Mouse (Mus musculus) heart, embryonic 11.5 days (tissue): ENCODE results near the gene Efemp2. TPM values are rescaled to one million over a fixed set of nuclear protein-coding genes. Genes with fewer than 3 reads are reported as not detected.

ENCODE experiments used
- ATAC-seq: fragments of 200-750 bp; cut with Nextera tagmentation; replicated peaks from 2 replicates; pipeline ENCODE4 v1.8.0; 2017; ENCODE audit warnings: moderate library complexity; ENCODE audit not compliant: insufficient number of reproducible peaks, low FRiP score, low TSS enrichment
- H3K27ac ChIP-seq: fragments of 300-500 bp; sonication (generic); 2 replicates; pipeline ENCODE4 v1.5.1; 2014; ENCODE audit warnings: mild to moderate bottlenecking, low read depth, low read length
- H3K27me3 ChIP-seq: fragments of 300-500 bp; sonication (generic); 2 replicates; pipeline ENCODE4 v1.6.1; 2014; ENCODE audit warnings: mild to moderate bottlenecking, low read length, mixed read lengths; ENCODE audit not compliant: control insufficient read depth, insufficient read depth
- H3K36me3 ChIP-seq: fragments of 300-500 bp; sonication (generic); 2 replicates; pipeline ENCODE4 v1.6.1; 2014; ENCODE audit warnings: mild to moderate bottlenecking, low read length, moderate library complexity, mixed read lengths; ENCODE audit not compliant: control insufficient read depth, insufficient read depth
- H3K4me1 ChIP-seq: fragments of 300-500 bp; sonication (generic); 2 replicates; pipeline ENCODE4 v1.6.1; 2014; ENCODE audit warnings: low read length; ENCODE audit not compliant: control insufficient read depth, insufficient read depth
- H3K4me2 ChIP-seq: fragments of 300-500 bp; sonication (generic); 2 replicates; pipeline ENCODE4 v1.6.1; 2014; ENCODE audit warnings: mild to moderate bottlenecking, moderate library complexity
- H3K4me3 ChIP-seq: fragments of 300-500 bp; sonication (generic); 2 replicates; pipeline ENCODE4 v1.5.1; 2014; ENCODE audit warnings: low read depth, low read length
- H3K9ac ChIP-seq: fragments of 300-500 bp; sonication (generic); 2 replicates; pipeline ENCODE4 v1.6.1; 2014; ENCODE audit warnings: mild to moderate bottlenecking, low read depth, low read length, moderate library complexity
- H3K9me3 ChIP-seq: fragments of 300-500 bp; sonication (generic); replicated peaks from 2 replicates; pipeline ENCODE4 v1.6.1; 2016; ENCODE audit warnings: low read length; ENCODE audit not compliant: control insufficient read depth
- WGBS: fragments of 180-500 bp; shearing (Covaris S2); extraction: QIAGEN DNeasy Blood & Tissue Kit; methylation state at CpG from one replicate; pipeline ENCODE4 v1.1.7; 2014; ENCODE audit not compliant: insufficient replicate concordance; 5-methylcytosine and 5-hydroxymethylcytosine counted together
- polyA plus RNA-seq: library from polyadenylated mRNA; unstranded; fragments of >200 nt; fragmentation: Nextera tagmentation; extraction: Ambion mirVana; gene quantifications from 2 replicates; pipeline ENCODE4 v1.2.1, GENCODE M21; 2014

The Efemp2 gene
- polyA plus RNA-seq, 1 experiment from 2014 or later: 72.2 TPM

DNA sequence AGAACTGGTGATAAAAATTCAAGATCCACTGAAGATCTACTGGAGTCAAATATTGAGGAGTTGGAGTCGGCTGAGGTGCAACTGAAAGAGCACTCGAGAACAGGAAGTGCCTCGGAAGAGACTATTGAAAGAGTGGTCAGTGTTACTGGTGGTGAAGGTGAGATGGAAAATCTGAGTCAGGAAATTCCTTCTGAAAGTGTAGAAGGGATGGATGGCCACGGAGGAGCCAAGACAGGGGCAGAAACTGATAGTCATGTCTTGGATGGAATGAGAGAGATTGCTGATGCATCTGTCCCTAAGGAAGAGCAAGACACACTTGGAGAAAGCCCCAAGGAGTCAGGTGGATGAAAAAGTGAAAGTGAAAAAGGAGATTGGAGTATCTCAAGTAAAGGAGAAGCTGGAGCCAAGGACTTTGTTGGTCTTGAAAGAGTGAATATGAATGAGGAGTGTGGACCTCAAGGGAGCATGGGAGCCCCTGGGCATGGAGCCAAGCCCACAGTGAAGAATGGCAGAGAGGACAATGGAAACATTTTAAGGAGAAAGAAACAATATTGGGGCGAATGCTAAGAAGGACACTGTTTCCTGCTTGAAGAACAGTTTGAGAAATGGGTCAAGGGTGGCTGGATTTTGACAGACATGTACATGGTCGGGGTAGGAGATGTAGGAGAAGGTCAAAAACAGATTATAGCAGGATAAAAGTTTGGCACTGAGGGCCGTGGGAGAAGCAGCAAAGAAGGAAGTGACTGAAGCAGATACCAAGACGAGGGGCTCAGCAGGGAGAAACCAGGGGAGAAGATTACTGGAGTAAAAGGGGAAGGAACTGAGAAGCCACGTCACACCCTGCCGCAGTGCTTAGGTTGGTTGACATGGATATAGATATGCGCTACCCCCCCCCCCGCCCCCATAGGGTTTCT, 38.6 kb downstream of the Efemp2 start:
- H3K4me1 ChIP-seq: peaks cover 11% of the 10 kb centered on the region
- no peak overlapping the region for H3K27ac ChIP-seq
- no peaks in the 10 kb centered on the region for H3K27me3 ChIP-seq
- no peak overlapping the region for H3K4me3 ChIP-seq
- H3K9me3 ChIP-seq: no peaks in the 10 kb centered on the region
- H3K4me2 ChIP-seq: no peak overlapping the region
- ATAC-seq: no peak
- 73% methylated on average over 12 of the region's 12 CpGs for WGBS
- H3K9ac ChIP-seq: no peak overlapping the region
- no peaks in the 10 kb centered on the region for H3K36me3 ChIP-seq

DNA sequence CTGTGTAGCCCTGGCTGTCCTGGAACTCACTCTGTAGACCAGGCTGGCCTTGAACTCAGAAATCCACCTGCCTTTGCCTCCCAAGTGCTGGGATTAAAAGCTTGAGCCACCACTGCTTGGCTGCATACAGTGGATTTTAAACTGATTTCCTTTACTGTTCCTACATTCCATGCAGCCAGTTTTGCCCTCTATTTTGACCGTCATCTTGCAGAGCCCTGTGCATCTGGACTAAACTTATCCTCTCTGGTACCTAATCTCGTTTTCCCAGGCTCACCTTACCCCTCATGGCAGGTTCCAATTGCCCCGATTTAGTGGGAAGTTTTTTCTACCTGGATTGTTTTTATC, 39.2 kb downstream of the Efemp2 start:
- no peaks in the 10 kb centered on the region for H3K27me3 ChIP-seq
- no peak overlapping the region for H3K9ac ChIP-seq
- no peaks in the 10 kb centered on the region for H3K36me3 ChIP-seq
- H3K4me3 ChIP-seq: no peak overlapping the region
- H3K27ac ChIP-seq: no peak overlapping the region
- WGBS: 83% methylated on average over 3 of the region's 3 CpGs
- H3K9me3 ChIP-seq: no peaks in the 10 kb centered on the region
- ATAC-seq: no peak
- H3K4me1 ChIP-seq: peaks cover 11% of the 10 kb centered on the region
- H3K4me2 ChIP-seq: no peak overlapping the region

- Histone ChIP-seq H3K36me3 (no peaks in the 10 kb centered on the region), H3K4me3 (no peak overlapping the region), H3K4me2 (no peak overlapping the region), H3K4me1 (peaks cover 2% of the 10 kb centered on the region; the same call in 1 of the 2 replicates), H3K27me3 (no peaks in the 10 kb centered on the region), H3K27ac (no peak overlapping the region), H3K9me3 (no peaks in the 10 kb centered on the region), H3K9ac (no peak overlapping the region)
- no peak for ATAC-seq
- WGBS: 80% methylated on average over 7 of the region's 7 CpGs
These were observed 42.4 kb downstream of the Efemp2 start for GRCm38 (mm10) chr19:5515840-5516777.

DNA sequence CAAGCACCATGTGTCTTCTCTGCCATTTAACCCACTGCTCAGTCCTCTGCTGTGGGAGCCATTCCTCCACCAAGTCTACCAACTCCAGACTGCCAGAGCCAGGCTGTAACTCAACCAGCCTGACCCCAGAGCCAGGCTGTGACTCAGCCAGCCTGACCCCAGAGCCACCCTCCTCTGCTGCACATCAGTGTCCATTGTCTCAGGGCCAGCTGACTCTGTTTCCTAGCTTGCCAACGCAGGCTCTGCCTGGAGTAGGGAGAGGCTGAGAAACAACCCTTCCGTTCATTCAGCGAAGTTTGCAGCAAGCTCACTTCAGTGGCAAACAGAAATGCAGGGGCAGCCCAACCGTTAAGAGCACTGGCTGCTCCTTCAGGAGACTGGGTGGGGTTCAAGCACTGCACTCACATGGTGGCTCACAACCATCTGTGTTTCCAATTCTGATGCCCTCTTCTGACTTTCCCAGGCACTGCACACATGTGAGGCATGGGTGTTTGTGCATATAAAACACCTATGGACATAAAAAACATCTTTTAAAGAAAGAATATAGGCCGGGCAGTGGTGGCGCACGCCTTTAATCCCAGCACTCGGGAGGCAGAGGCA, 43.3 kb downstream of the Efemp2 start:
- no peaks in the 10 kb centered on the region for H3K4me1 ChIP-seq
- no peaks in the 10 kb centered on the region for H3K27me3 ChIP-seq
- H3K9ac ChIP-seq: no peak overlapping the region
- H3K4me2 ChIP-seq: no peak overlapping the region
- 75% methylated on average over 8 of the region's 8 CpGs for WGBS
- H3K36me3 ChIP-seq: no peaks in the 10 kb centered on the region
- H3K4me3 ChIP-seq: no peak overlapping the region
- no peak overlapping the region for H3K27ac ChIP-seq
- no peak for ATAC-seq
- no peaks in the 10 kb centered on the region for H3K9me3 ChIP-seq

- Histone ChIP-seq H3K27me3 (no peaks in the 10 kb centered on the region), H3K4me1 (no peaks in the 10 kb centered on the region), H3K27ac (no peak overlapping the region), H3K4me3 (no peak overlapping the region), H3K9me3 (no peaks in the 10 kb centered on the region), H3K9ac (no peak overlapping the region), H3K36me3 (no peaks in the 10 kb centered on the region), H3K4me2 (no peak overlapping the region)
- WGBS: 77% methylated on average over 3 of the region's 3 CpGs
- ATAC-seq: no peak
These were observed 45.0 kb downstream of the Efemp2 start for GRCm38 (mm10) chr19:5518721-5519120.

GRCm38 (mm10) chr19:5525204-5525603, 51.5 kb downstream of the Efemp2 start:
- no peak overlapping the region for H3K27ac ChIP-seq
- 71% methylated on average over 5 of the region's 5 CpGs for WGBS
- H3K27me3 ChIP-seq: peaks cover 2% of the 10 kb centered on the region; the same call in 1 of the 2 replicates
- H3K4me3 ChIP-seq: no peak overlapping the region
- peaks cover 4% of the 10 kb centered on the region for H3K4me1 ChIP-seq
- no peak overlapping the region for H3K4me2 ChIP-seq
- H3K9ac ChIP-seq: no peak overlapping the region
- no peak for ATAC-seq
- no peaks in the 10 kb centered on the region for H3K36me3 ChIP-seq
- H3K9me3 ChIP-seq: no peaks in the 10 kb centered on the region

GRCm38 (mm10) chr19:5529325-5530137, 55.8 kb downstream of the Efemp2 start:
- no peak overlapping the region for H3K9ac ChIP-seq
- H3K36me3 ChIP-seq: no peaks in the 10 kb centered on the region
- no peak overlapping the region for H3K27ac ChIP-seq
- no peaks in the 10 kb centered on the region for H3K9me3 ChIP-seq
- peaks cover 18% of the 10 kb centered on the region for H3K27me3 ChIP-seq
- peaks cover 4% of the 10 kb centered on the region for H3K4me1 ChIP-seq
- WGBS: 20% methylated on average over 20 of the region's 20 CpGs
- peak overlapping the region; percentile 10; the same call in 1 of the 2 replicates for H3K4me3 ChIP-seq
- ATAC-seq: peak; percentile 85; the same call in 1 of the 2 replicates
- peak overlapping the region; percentile 52 for H3K4me2 ChIP-seq

- WGBS: 70% methylated on average over 7 of the region's 7 CpGs
- Histone ChIP-seq H3K4me3 (no peak overlapping the region), H3K36me3 (no peaks in the 10 kb centered on the region), H3K27me3 (peaks cover 18% of the 10 kb centered on the region), H3K27ac (no peak overlapping the region), H3K4me1 (peaks cover 4% of the 10 kb centered on the region), H3K9me3 (no peaks in the 10 kb centered on the region), H3K4me2 (no peak overlapping the region), H3K9ac (no peak overlapping the region)
- no peak for ATAC-seq
These were observed 56.4 kb downstream of the Efemp2 start for GRCm38 (mm10) chr19:5530138-5530524.
